Mouse (Mus musculus) urinary bladder, postnatal 36 days (tissue): ENCODE measurements around the gene 1700021F07Rik.

Experiments
- DNase-seq, 2 experiments: peaks; one replicate each; pipeline ENCODE4 v3.0.0; 2022; ENCODE audit warnings: low spot score in 2 of 2, mixed read lengths in 1 of 2

Gene 1700021F07Rik

DNA sequence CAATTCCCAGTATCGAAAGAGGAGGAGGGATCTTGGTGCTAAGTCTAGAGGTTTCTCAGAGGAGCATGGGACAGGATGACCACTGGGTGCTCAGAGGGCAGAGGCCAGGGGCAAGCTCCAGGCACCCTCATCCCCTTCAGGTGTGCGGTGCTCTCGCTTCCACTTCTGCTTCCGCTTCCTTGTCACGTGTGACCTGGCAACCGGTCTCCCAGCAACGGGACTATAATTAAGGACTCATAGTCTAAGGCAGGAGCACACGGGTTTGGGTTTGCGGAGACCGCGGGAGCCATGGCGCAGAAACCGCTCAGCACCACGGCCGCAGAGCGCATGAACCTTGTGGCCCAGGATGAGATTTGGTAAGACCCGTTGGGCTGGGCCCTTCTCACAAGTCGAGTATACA is at the start of gene 1700021F07Rik:
TSS of gene 1700021F07Rik (plus strand) at position 211 of the 400 bp plus-strand sequence.
- DNase-seq: no peak

GRCm38 (mm10) chr2:173473233-173473632 is 49.2 kb upstream of the 1700021F07Rik start:
- no peak for DNase-seq

- no peak for DNase-seq
These were observed 43.3 kb upstream of the 1700021F07Rik start for GRCm38 (mm10) chr2:173479050-173479449.

- no peak for DNase-seq
These were observed 37.9 kb upstream of the 1700021F07Rik start for GRCm38 (mm10) chr2:173484486-173484885.

GRCm38 (mm10) chr2:173499612-173500011 is 22.8 kb upstream of the 1700021F07Rik start:
- DNase-seq: no peak

- DNase-seq: no peak
These were observed 8.4 kb upstream of the 1700021F07Rik start for GRCm38 (mm10) chr2:173513977-173514376.

- no peak for DNase-seq
These were observed 7.2 kb upstream of the 1700021F07Rik start for GRCm38 (mm10) chr2:173515186-173515585.

DNA sequence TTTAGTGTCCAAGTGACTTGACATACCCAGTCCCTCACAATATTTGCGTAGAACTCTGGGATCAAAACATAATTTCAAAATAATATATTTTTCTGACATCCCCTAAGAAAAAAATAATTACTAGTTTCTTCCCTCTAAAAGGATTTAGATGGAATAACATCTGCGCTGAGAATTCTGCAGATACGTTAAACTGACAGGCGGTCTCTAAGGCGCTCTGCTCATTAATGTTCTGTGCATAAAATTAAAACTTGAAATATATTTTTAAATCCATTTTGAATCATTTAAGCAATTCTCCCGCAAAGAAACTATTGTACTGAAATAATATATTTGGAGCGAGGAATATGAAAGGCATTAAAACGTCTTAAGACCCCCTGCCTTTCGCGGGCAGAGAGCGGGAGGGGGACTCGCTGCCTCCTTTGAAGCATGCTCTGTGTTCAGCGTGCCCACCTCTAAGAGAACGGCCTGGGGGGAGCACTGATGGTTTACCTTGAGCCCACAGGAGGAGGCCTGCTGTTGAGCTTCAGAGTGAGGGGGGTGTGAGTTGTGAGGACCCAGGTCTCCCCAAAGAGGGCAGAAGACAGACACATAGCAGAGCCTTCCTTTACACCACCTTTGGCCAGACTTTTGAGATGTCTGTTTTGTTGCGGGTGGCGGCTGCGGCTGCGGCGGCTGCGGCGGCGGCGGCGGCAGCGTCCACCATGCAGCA is 6.1 kb upstream of the 1700021F07Rik start:
- DNase-seq: no peak

DNA sequence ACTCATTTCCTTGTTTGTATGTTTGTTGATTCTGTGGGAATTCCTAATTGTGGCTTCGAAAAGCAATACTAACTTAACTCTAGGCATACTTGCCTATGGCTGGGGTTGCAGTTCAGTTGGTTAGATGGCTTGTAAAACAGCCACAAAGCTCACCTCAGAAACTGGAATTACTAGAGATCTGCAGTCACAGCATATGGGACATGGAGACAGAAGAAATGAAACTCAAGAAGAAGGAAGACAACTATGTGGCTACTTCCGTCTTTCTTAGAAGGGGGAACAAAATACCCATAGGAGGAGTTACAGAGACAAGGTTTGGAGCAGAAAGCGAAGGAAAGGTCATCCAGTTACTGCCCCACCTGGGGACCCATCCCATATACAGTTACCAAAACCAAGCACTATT is 6.1 kb downstream of the 1700021F07Rik start:
- DNase-seq: no peak

DNA sequence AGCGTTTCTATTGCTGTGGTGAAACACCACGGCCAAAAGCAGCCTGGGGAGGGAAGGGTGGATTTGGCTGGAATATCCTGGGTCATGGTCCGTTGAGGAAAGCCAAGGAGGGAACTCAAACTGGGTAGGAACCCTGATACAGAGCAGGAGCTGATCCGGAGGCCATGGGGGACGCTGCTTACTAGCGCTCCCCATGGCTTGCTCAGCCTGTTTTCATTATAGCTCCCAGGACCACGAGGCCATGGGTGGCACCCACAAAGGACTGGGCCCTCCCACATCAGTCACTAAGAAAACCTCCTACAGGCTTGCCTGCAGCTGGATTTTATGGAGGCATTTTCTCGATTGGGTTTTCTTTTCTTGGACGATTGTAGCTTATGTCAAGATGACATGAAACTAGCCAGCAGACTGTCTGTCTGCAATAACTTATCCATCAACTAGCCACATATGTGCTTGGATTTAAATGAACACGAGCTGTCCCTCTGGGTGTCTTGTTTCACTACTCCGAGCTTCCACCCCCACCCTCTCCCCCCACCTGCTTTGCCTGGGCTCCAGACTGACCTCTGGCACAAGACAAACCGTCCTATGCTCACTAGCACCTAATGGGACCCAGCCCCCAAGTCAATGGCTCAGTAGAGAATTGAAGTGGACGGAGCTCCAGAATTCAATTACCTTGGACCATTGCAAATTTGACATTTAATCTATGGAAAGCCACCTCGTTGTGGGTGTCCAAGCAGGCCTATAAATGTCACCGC is 10.5 kb downstream of the 1700021F07Rik start:
- DNase-seq: no peak

- DNase-seq: no peak
These were observed 12.2 kb downstream of the 1700021F07Rik start for GRCm38 (mm10) chr2:173534581-173534980.

GRCm38 (mm10) chr2:173535390-173535789 is 13.0 kb downstream of the 1700021F07Rik start:
- DNase-seq: no peak

- DNase-seq: no peak
These were observed 13.5 kb downstream of the 1700021F07Rik start for GRCm38 (mm10) chr2:173535886-173536285.

- DNase-seq: no peak
These were observed 17.4 kb downstream of the 1700021F07Rik start for GRCm38 (mm10) chr2:173539781-173540180.

DNA sequence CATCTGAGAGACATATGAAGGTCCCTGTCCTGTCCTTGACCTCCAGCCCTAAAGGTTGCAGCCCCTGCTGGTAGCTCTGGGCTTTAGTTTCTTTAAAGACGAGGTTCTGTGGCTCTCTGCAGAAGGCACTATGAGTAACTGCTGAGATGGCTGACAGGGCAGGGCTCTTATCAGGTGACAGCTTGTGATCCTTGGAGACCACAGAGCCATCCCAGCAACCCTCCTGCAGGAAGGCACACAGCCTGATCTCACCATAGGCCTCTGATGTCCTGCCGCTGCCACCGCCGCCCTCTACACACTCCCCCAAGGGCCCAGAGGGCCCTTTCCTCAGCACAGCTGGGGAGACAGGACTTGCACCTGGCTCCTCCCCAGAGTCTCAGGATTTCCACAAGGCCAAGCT is 19.4 kb downstream of the 1700021F07Rik start:
- no peak for DNase-seq

- DNase-seq: no peak
These were observed 20.3 kb downstream of the 1700021F07Rik start for GRCm38 (mm10) chr2:173542716-173543115.

DNA sequence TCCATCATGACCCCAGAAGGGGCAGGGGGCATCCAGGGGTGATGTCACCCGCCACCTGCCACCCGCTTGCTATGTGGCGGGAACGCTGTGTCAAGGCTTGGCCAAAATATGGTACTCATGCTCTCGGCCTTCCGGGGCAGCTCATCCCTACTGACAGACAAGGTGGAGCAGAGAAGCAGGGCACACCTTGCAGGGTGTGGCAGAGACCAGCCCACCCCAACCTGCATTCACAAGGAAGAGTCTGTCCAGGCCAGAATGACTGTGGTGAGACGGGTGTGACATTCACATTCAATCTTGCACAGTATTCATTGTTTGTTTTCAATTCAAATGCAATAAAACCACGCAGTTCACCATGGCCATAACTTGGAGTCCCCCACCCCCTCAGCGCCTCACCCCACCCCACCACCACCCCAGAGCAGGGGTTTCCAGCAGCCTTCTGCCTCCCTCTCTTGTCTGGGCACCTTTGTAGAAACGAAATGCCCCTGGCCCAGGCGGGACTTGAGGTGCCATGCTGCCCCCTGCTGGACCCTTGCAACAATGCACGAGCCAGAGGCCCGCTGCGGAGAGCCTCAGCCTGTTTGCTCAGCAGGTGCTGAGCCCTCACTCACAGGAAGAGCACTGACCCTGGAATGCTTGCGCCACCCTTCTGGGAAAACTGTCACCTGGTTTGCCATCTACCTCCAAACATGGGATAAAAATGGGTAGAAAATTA is 23.8 kb downstream of the 1700021F07Rik start:
- DNase-seq: peak; percentile 66 to 75

- DNase-seq: no peak
These were observed 26.9 kb downstream of the 1700021F07Rik start for GRCm38 (mm10) chr2:173549236-173549635.

- DNase-seq: peak in 1 of 2 experiments; percentile 29
These were observed 28.3 kb downstream of the 1700021F07Rik start for GRCm38 (mm10) chr2:173550681-173551080.

DNA sequence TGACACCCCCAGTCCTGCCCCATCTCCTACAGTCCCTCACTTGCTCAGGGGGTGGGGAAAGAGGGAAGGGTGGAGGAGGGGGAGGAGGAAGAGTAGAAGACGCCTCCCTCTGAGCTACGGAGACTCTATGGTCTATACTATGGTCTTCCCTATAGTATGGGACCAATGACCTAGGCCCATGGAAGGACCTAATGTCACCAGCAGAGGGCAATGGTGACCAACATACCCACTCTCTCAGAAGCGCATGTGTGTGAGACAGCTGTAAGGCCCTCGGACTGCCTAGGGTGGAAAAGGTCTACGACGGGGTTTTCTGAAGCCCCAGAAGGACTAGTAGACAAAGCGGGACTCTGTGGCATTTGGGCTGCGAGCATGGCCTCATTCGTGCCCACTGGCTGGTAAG is 31.5 kb downstream of the 1700021F07Rik start:
- DNase-seq: no peak

GRCm38 (mm10) chr2:173558754-173559396 is 36.5 kb downstream of the 1700021F07Rik start:
- no peak for DNase-seq
